Mouse (Mus musculus): Measurements from ENCODE around the gene Olfr12. TPM values are rescaled to one million over a fixed set of nuclear protein-coding genes. Genes with fewer than 3 reads are reported as not detected.

Olfr12 gene
- polyA plus RNA-seq, 1 experiment: not detected

DNA sequence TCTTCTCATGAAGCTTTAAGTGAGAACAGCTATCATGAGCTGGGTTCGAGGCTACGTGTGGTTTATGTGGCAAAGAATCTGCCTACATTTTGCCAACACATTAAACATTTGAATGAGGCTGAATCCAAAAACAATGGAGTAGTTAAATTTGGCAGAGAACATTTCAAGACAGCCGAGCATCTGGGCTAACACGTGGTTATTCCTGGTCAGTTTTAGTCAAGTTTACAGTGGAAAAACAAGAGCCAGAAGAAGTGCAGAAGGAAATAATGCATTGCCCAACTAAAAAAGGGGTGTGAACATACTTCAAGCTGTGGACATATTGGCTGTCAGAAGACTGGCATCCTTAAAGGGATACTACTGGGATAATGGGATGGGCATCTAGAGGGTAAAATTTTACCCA lies 53.7 kb downstream of the Olfr12 start:
- Histone ChIP-seq H3K27ac (ENCODE audit: insufficient read depth, low read length) (no peak overlapping the region), H3K4me3 (ENCODE audit: insufficient read depth, low read length) (no peak overlapping the region), H3K4me1 (ENCODE audit: control insufficient read depth, insufficient read depth, low read length) (no peaks in the 10 kb centered on the region)
- no peak for TF ChIP-seq POLR2A (IDR thresholded peaks at IDR 0.05; ENCODE audit: extremely low read depth, insufficient read depth, low read length)
- TF ChIP-seq CTCF (IDR thresholded peaks at IDR 0.05; ENCODE audit: extremely low read depth, insufficient read depth, low read length): no peak

Other genes starting within 250 kb of the Olfr12 start
- gene Ndufa10, start 143.9 kb upstream of the Olfr12 start, polyA plus RNA-seq (2012; rRNA removed): 173 and 175 TPM in 2 replicates
- gene Olfr1416, start 132.7 kb upstream of the Olfr12 start, polyA plus RNA-seq (2012; rRNA removed): not detected in 2 replicates
- gene Olfr1415, start 121.7 kb upstream of the Olfr12 start, polyA plus RNA-seq (2012; rRNA removed): not detected in 2 replicates
- gene Olfr1414, start 99.1 kb upstream of the Olfr12 start, polyA plus RNA-seq (2012; rRNA removed): not detected in 2 replicates
- not detected in 2 replicates for gene Olfr1413, start 46.5 kb upstream of the Olfr12 start, polyA plus RNA-seq (2012; rRNA removed)
- not detected in 2 replicates for gene Olfr1412, start 32.0 kb upstream of the Olfr12 start, polyA plus RNA-seq (2012; rRNA removed)
- not detected in 2 replicates for gene Olfr1411, start 23.4 kb upstream of the Olfr12 start, polyA plus RNA-seq (2012; rRNA removed)
- gene Olfr1410, start 12.0 kb upstream of the Olfr12 start, polyA plus RNA-seq (2012; rRNA removed): not detected in 2 replicates
- 363 and 403 TPM in 2 replicates for gene Cops9, start 24.2 kb downstream of the Olfr12 start, polyA plus RNA-seq (2012; rRNA removed)
- gene Otos, start 31.1 kb downstream of the Olfr12 start, polyA plus RNA-seq (2012; rRNA removed): 0.27 and 0.49 TPM in 2 replicates
- gene Gpc1, start 213.9 kb downstream of the Olfr12 start, polyA plus RNA-seq (2012; rRNA removed): 49.5 and 58.9 TPM in 2 replicates

Data from cortical plate, adult 2 months (tissue).